Mouse (Mus musculus): ENCODE results near the gene Arhgap23.

Arhgap23 gene

DNA sequence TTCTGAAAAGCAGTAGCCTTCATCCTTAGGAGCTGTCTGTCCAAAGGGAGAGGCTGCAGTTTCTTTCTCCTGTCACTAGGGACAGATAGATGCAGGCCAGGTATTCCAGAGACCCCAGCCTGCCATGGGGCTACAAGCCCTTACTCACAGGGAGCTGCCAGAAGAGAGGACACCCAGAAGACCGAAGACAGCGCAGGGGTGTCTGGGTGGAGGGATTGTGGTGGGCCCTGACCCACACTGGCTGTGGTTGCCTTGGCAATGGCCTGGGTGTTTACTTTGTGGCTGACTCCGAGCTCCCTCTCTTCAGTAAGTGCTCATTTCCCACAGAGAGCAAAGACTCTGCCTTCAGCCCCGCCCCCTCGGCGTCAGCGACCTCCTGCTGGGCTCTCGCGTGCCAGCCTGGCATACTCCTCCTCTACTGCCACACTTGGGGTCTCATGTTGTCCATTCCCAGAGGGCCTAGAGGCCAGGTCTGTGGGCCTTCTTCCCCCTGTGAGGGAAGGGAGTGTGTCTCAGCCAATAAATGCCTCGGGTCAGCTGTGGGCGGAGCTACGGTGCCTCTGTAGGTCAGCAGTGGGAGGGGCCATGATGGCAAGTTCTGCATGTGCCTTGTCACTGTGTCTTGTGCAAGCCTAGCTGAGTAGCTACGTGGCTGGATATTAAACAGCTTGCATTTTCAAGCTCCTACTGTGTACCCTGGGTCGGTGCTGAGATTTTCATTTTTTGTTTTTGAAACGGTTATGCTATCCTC, 19.5 kb downstream of the Arhgap23 start:
- peak; percentile 92 for DNase-seq (ENCODE audit: low read depth, low spot score)

DNA sequence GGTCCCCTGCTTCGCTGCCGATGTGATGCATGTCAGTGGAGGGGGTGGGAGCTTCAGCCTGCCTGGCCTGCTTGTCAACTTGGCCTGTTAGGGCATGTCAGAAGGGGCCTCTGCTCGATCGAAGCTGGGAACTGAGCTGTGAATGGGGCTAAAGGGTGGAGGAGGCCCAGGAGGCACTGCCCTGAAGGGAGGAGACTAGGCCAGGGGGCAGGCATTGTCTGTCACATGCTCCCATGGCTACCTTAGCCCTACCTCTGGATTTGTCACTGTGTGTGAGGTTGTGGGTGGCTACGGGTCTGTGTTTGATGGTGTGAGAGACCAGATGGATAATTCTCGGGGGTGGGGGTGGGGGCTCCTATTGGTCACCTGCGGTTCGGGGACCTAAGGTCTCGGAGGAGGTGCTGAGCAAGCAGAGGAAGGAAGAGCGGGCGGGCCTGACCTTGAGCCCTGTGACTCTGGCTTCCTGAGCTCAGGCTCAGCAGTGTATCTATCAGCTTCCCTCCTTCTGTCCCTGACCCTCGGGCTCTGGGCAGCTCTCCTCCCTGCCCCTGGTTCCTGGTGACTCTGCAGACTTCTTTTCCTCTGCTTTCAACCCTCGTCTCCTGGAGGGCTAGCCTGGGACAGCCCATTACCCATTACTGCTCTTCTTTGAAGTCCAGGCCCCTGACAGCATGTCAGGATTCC, 20.6 kb downstream of the Arhgap23 start:
- DNase-seq (ENCODE audit: low read depth, low spot score), result no peak

DNA sequence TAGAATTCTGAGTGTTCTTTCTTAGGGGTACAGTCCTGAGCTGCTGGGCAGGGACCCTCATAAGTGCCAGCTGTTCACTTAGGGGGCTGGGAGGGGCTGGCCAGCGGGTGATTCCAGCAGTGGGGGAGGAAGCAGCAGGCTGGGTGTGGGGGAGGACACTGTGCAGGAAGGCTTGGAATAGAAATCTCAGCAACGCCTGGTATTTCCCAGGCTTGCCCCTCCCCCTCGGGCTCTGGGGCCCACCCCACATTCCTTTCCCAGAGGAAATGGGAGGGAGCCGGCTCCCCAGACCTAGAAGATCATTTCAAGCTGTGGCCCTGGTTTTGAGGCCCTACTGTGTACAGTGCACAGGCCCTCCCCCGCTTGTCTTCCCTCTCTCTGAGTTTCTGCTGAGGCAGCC, 22.4 kb downstream of the Arhgap23 start:
- DNase-seq (ENCODE audit: low read depth, low spot score), result no peak

DNA sequence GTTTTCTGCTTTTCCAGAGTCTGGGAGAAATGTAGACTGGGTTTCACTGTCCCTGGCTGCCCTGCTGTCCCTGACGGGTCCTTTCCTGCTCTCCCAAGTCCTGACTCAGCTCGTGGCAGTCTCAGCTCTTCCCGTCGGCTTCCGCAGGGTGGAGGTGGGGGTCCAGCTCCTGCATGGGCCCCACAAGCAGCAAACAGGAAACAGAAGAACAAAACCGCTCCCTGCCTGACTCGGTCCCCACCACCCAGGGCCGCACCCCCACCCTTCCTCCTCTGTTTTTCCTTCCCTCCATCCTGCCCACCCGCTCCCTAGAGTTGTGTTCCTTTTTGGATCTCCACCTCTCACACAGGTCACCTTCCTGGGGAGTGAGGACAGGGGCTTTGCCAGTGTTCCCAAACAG, 23.5 kb downstream of the Arhgap23 start:
- no peak for DNase-seq (ENCODE audit: low read depth, low spot score)

DNA sequence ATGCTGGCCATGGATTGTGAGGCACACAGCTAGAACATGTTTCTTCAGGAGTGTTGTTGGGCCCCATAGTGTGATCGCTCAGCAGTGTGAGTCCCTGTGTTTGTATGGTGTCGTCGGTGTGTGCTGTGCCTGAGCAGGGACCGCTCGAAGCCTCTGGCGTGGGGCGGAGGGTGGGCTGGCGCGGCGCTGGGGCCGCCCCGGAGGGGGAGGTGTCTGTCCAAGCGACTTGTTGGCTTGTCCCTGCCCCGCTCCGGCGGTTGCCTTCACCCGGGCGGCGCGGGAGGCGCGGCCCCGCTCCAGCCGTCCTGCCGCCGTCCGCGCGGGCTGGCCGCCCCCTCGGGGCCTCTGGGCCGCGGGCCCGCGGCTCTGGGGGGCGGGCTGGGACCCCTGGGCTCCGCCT, 24.6 kb downstream of the Arhgap23 start:
- no peak for DNase-seq (ENCODE audit: low read depth, low spot score)

DNA sequence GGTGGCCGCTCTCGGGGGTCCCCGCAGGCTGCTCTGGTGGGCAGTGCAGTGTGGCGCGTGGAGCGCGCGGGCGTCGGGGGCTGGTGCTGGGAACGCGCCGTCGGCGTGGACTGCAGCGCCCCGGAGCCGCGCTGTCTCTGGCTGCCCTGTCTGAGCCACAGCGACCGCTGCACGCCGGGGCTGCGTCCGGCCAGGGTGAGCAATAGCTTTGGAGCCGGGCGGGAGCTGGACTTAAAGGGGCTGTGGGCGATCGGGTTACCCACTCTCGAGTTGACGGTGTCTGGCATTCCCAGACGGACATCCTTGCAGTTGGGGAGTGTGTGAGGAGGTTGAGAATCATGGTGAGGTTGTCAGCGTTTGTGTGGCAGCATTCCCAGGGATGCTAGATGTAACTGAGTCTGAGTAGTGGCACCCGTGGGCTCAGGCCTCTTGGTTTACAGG, 25.1 kb downstream of the Arhgap23 start:
- DNase-seq (ENCODE audit: low read depth, low spot score), result no peak

DNA sequence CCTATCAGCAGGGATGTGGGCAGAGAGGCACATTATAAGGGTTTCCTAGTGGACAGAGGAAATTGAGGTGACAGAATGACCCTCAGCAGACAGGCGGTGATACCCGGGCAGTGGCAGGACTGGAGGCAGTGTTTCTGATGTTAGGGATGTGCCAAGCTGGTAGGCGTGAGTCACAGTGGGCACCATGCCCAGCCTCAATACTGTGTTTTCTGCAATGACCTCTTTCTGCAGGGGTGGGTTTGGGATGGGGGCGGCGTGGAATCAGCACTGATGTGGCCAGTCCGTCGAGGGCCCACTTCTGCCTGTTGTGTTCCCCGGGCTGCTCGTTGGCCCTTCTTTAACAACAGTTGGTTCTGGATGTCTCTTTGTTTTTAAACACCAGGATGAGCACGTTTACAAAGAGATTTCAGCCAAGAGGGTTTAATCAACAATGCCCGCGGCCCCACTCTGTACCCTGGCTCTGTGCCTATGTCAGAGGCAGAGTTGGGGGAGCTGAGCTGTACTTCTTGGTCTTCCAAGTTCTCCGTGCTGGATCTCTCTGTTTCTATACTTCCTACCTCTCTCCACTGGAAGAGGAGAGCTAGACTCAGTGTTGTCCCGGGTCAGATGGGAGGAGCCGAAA, 25.8 kb downstream of the Arhgap23 start:
- DNase-seq (ENCODE audit: low read depth, low spot score), result no peak

DNA sequence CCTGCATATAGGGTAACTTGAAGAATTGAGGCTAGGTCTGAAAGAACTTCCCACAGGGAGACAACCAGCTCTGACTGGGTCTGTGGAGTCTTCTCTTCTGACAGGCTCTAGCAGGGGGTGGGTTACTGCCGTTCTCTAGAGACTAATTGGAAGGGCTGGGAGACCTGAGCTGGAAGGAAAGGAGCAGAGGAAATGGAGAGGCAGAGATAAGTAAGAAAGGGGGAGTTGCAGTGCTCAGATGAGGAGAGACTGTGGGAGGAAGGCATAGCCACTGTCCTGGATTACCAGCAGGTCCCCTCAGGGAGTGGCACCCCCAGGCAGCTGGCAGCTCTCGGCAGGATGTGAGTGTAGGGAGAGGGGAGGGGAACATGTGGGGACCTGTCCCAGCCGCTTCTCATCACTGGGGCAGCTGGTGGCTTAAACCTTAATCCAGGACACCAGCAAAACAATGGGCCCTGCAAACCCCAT, 26.4 kb downstream of the Arhgap23 start:
- peak; percentile 44 for DNase-seq (ENCODE audit: low read depth, low spot score)

DNA sequence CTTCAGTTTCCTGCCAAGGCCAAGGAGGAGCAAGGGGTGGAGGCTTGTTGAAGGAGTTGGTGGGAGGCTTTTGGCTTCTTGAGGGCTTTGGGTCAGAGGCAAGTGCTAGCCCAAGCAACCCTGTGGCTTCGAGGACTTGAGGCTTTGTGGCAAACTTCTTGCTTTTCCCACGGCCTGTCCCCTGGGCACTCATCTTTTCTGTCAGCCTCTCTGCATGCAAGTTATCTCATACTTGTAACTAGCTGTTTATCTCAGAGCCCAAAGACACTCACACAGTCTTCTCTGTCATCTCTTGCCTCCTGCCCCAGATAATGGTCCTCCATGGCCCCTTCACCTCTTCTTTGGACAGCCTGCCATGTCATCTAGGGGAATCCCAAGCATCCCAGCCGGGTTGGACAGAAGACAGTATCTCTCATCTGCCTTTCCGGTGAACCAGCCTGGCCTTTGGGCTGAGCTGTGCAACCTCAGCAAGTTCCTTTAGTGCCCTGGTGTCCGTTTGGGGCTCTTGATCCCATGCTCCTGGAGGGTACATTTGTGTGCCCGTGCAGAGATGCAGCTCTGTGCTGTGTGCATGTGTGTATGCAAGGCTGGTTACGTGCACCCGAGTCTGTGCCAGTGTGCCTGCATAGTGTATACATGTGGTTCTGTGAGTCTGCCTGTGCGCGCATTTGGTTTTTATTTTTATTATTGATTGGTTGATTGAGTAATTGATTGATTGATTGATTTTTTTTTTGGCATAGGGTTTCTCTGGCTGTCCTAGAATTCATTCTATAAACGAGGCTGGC, 27.8 kb downstream of the Arhgap23 start:
- peak; percentile 49 for DNase-seq (ENCODE audit: low read depth, low spot score)

DNA sequence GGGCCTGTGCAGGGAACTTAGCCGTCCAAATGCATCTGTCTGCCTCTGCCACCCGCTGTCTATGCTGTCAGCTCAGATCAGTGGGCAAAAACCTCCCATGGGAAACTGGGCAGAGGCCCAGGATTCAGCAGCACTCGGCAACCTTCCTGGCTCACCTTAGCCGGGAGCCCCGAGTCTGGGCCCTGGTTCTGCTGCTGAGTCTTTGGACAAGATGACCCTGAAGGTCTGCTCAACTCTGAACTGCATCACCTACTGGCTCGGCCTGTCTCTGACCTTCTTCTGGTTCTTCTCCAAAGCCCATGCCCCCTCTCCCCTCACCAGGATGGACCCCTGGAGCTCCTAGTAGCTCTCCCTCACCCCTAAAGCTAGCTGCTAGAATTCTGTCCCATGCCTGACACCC, 30.3 kb downstream of the Arhgap23 start:
- DNase-seq (ENCODE audit: low read depth, low spot score), result no peak

DNA sequence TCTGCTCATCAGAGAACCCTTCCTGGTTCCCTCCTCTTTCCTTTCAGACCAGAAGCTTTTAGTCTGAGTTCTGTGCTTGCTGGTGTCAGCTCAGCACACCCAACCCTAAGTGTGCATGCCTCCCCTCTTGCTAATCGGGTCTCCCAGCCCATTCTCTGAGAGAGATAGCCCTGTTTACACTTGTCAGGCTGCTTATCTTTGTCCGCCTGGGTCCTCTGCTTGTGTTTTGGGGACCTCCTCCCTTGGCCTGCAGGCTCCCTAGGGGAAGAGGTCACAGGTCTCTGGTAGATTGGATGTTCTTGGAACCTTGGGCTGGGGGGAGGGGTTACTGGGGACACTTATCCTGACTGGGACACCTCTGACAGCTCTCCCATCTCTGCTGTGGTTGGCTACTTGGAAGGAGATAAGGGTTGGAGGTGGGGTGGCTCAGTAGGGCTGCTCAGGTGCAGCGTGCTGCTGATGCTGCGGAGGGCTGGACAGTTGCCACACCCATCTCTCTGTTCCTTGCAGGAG, 30.7 kb downstream of the Arhgap23 start:
- DNase-seq (ENCODE audit: low read depth, low spot score), result peak; percentile 76

DNA sequence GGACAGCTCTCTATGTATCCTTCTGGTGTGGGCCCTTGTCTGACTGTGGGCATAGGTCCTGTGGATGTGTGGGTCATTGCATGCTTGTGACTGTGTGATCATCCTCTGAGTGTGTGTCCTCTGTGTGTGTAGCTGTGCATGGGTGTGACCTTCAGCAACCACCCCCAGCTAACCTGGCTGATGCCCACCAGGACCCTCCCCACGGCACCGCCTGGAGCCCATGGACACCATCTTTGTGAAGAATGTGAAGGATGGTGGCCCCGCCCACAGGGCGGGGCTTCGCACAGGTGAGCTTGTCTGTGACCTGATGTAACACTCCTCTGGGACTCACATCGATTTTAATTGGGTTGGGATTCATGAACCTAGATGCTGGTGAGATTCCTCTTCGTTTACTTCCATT, 32.6 kb downstream of the Arhgap23 start:
- no peak for DNase-seq (ENCODE audit: low read depth, low spot score)

DNA sequence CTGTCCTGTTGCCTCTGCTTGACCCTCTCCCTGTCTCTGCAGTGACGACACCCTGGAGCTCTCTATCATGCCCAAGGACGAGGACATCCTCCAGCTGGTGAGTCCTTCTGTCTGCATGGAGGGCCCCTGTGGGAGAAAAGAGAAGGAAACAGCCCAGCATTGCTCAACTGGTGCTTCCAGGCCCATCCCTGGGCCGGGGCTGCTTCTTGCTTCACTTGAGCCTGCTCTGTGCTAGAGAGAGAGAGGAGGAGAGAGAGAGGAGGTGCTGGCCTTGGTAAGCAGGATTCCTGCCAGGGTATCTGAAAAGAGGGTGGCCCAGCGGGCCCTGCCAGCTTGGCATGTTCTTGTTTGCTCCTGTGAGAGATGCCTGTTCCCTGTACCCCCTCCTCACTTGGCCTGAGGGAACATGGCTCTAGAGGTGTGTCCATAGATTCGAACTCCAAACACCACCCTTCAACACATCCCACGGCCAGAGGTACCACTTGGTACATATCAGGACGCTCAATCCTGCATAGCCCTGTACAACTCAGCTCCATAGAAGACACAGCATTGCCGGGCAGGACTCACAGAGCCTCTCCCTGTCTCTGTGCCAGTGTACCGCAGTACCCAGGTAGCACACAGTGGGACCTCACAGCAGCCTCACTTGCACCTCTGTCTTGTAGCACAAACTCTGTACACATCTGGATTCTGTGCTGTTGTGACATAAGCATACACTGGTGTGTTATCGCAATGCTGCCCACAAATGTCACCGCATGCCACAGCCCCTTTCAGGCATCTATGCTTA, 33.5 kb downstream of the Arhgap23 start:
- no peak for DNase-seq (ENCODE audit: low read depth, low spot score)

DNA sequence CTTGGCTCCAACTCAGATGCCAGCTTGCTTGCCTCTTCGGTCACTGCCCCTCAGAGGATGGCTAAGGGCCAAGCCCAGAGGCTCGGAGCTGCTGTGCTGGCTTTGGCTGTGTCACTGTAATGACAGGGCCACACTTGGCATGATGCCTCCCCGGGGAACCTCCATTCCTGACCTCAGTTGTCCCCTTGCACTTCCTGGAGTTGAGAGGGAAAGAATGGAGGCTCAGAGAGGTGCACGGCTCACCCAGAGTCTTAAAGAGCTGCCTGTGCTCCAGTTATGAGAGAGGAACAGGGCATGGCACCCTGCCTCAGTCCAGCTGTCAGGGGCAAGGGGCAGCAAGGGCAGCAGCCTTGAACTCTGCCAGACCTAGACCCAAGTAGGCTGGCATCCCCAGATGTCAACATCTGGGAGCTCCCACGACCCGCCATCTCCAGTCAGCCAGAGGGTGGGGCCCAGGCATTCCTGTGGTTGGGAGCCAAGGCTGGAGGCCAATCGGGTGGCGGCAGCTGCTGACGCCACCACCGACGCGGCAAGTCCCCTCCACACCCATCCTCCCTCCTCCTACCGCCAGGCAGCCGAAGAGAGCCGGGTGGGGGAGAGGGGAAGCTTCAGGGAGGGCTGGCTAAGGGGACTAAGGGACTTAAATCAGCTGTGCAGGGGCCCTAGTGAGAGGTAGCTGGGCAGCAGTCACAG, 34.4 kb downstream of the Arhgap23 start:
- peak; percentile 47 for DNase-seq (ENCODE audit: low read depth, low spot score)

DNA sequence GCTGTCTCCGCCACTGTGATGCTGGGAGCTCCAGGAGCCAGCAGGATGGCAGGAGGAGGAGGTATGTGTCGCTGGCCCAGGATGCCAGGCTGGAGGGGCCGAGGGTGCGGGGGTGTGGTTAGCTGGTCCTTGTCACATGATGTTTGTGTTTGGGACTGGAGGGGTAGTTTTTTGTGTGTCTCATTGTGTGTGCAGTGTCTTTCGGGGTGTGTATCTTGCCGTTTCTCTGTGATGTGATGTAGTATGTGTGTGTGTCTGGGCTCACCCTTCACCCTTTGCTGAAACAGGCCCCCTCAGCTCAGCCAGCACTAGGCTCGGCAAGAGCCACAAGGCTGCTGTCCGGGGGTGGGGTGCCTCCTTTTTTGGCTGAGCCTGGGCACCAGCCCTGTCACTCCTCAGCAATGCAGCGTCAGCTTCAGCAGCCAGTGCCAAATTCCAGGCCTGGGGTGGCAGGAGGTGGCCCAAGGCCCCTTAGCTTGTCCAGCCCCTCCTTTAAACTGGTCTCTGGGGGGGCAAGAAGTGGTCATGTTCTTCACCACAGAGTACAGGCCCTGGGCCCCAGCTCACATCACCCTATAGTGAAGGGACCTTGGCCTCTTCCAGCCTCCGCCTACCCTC, 35.1 kb downstream of the Arhgap23 start:
- DNase-seq (ENCODE audit: low read depth, low spot score), result no peak

DNA sequence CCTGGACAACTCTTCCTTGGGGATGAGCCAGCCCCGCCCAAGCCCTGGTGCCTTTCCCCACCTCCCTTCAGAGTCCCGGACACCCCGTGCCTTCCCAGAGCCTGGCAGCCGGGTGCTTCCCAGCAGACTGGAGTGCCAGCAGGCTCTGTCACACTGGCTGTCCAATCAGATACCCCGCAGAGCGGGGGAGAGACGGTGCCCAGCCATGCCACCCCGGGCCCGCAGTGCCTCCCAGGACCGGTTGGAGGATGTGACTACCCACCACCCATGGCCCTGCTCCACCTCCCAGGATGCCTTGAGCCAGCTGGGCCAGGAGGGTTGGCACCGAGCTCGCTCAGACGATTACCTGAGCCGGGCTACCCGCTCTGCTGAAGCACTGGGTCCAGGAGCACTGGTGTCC, 36.3 kb downstream of the Arhgap23 start:
- no peak for DNase-seq (ENCODE audit: low read depth, low spot score)

DNA sequence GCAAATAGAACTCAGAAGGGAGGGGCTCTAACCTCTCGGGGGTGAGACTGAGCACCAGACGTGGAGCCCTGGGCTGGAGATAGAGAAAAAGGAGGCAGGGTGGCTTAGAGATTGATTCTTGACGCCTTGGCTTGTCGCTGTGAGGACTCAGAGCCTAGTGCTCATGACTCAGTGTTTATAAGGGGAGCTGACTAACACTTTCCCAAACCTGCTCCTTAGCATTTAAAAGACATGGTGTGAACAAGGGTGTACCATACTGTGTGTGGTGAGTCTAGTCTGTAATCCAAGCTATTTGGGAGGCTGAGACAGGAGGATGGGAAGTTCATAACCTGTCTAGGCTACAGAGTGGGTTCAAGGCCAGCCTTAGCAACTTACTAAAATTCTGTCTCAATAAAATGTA, 41.8 kb downstream of the Arhgap23 start:
- no peak for DNase-seq (ENCODE audit: low read depth, low spot score)

DNA sequence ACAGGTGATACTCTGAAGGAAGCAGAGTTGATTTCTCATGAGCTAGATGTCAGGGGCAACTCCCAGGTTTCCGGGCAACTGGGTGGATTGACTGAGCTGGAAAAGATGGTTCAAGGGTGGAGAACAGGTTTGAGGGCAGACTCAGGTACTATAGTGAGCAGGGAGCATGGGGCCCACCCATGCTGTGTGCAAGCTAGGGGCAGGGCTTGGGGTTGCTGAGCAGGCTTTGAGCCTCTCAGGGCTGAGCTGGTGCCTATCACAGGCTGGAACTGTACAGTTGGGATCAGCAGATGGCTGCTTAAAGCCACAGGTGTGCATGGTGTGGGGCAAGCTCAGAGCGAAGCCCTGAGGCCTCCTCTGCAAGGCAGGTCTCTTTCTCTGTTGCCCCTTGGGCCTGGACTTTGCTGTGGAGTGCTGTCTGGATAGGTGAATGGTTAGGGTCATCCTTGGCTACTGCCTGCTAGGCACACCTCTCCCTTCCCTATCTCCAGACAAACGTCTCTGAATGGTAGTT, 46.0 kb downstream of the Arhgap23 start:
- DNase-seq (ENCODE audit: low read depth, low spot score), result no peak

DNA sequence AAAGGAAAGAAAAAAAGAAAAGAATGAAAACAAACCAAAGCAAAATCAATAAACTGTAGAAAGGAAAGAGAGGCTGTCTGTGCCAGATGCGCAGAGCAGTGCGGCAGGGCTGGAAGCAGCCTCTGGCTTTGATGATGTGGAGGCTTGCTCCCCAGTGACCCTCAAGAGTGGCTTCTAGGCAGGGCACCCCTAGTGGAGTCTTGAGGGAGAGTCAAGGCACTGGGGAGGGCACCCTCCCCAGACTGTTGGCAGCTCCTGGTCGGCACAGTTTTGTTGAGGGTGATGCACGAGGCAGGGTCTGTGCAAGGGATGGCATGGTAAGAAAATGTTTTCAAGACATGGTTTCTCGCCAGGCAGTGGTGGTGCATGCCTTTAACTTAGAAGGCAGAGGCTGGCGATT, 47.2 kb downstream of the Arhgap23 start:
- DNase-seq (ENCODE audit: low read depth, low spot score), result no peak

DNA sequence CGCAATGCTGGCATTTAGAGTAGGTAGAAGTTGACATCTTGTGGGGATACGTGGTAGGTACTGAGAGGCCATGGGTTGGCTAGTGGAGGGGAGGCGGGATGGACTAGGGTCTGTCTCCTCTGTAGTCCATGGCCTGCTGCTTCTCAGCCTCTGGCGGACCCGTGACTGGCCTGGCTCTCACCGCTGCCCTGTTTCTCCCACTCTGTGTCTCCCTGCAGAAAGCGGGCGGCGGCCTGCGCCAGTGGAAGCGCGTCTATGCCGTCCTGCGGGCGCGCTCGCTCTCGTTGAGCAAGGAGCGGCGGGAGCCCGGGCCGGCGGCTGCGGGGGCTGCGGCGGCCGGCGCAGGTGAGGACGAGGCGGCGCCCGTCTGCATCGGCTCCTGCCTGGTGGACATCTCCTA, 47.8 kb downstream of the Arhgap23 start:
- DNase-seq (ENCODE audit: low read depth, low spot score), result no peak
